Mouse (Mus musculus): ENCODE data around the gene Abcc8.
A peak's percentile ranks its signal among the peaks of the same experiment; 100 is the strongest.
"Not testable (repeated sequence)": the region's sequence is repeated elsewhere in the genome, so short reads cannot be mapped to it uniquely, and the experiment has no call there.

Abcc8 gene

DNA sequence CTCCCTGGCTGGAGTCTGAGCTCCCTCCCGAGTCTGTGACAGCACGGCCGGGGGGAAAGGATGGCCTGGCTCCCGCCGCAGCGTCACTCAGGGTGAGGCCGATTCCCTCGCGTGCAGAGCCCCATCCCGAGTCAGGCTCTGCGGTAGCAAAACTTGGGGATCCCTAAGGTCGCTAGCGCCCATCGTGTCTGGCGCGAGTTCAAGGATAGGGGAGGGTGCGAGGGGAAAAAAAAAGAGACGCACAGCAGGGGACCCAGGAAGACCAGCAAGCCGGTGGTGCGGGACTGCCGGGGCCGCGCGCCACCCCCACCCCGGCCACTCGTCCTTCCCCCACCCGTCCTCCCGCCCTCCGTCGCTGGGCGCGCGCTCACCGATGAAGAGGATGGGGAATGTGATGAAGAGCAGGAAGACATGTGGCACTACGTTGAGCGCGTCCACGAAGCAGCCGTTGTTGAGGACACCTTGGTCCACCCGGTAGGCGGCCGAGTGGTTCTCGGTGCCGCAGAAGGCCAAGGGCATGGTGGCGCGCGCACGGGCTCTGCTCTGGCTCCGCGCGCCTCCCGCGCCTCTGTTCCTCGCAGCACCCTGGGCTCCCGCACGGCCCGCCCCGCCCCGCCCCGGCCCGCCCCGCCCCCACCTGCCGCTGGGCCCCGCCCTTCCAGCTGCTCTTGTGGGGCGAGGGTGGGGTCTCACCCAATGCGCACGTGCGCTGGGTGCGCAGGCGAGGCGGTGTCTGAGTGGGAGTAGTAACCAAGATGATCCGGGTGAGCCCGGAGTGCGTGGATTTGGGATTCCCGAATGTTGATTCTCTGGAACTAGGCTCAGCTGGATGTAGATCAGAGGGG, at the start of gene Abcc8:
Gene Abcc8 (minus strand): TSS at position 603 of the 845 bp plus-strand sequence.
- no peak for DNase-seq (ENCODE audit: extremely low spot score, low read depth, low spot score)

- DNase-seq (ENCODE audit: extremely low spot score, low read depth, low spot score): no peak
These were observed 47.1 kb upstream of the Abcc8 start for GRCm38 (mm10) chr7:46226936-46227335.

DNA sequence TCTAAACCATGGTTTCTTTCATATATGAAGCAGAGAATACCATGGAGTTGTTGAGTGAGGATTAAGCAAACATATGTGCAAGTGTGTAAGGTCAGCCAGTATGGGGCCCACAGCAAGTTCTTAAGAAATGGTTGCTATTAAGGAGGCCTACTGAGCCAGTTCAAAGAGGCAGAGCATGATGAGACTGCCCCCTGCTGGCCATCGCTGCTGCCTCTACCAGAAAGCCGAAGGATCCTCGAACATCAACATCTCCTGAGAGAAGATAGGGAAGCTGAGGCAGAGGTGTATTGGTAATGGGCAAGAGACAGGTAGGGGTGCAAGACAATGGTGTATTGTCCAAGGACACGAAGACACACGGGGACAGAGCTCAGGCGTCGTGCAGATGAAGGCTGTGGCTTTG, 46.4 kb upstream of the Abcc8 start:
- no peak for DNase-seq (ENCODE audit: extremely low spot score, low read depth, low spot score)

- DNase-seq (ENCODE audit: extremely low spot score, low read depth, low spot score): no peak
These were observed 40.8 kb upstream of the Abcc8 start for GRCm38 (mm10) chr7:46220591-46221129.

DNA sequence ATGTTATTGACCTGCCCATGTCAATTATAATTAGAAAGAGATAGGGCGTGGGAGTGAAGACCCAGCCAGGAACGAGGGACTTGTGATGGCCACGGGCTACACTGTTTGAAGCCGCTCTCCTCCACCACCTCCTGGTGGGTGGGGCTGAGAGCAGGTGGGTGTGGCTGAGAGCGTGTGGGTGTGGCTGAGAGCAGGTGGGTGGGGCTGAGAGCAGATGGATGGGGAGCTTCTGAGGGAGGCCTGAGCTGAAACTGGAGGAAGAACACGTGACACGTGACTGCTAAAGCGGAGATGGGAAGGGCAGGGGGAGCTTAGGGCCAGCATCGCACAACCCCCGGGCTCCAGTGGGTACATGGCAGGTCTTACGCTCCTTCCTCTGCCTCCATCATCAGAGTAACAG, 38.6 kb upstream of the Abcc8 start:
- DNase-seq (ENCODE audit: extremely low spot score, low read depth, low spot score): no peak

DNA sequence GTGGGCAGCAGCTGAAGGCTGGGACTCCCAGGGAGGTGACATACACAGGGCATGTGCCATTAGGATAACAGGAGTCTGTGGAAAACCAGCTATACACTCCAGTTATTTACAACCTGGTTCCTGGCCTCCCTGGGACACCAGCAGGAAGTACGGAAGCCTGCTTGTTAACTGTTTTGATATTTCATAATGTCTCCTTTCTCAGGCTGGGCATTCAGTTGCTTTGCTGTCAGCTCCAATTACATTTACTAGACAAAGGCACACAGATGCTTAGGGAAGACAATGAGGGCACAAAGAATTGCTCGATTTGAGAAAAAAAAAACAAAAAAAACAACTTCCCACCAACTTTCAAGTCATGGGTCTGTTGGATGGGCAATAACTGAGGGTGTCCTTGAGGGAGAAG, 36.6 kb upstream of the Abcc8 start:
- DNase-seq (ENCODE audit: extremely low spot score, low read depth, low spot score): no peak

DNA sequence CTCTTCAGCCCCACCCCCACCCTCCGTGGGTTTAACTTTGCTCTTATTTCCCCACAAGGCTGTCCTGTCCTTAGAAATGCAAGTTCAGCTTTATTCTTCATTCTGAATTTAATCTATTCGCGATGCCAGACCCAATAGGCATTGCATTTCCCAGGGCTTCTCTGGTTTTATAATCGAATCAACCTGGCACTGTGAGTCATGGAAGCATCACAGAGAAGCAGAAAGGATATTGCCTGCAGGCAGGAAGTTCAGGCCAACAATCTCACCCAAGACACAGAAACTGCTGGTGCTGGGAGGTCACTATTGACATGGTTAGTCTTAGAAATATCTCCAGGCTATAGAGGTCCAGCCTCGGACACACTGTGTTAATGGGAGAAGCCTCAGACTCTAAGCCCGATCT, 30.4 kb upstream of the Abcc8 start:
- DNase-seq (ENCODE audit: extremely low spot score, low read depth, low spot score): no peak

- DNase-seq (ENCODE audit: extremely low spot score, low read depth, low spot score): no peak
These were observed 28.3 kb upstream of the Abcc8 start for GRCm38 (mm10) chr7:46208131-46208530.

- DNase-seq (ENCODE audit: extremely low spot score, low read depth, low spot score): no peak
These were observed 24.9 kb upstream of the Abcc8 start for GRCm38 (mm10) chr7:46204775-46205174.

GRCm38 (mm10) chr7:46204046-46204471, 24.2 kb upstream of the Abcc8 start:
- no peak for DNase-seq (ENCODE audit: extremely low spot score, low read depth, low spot score)

DNA sequence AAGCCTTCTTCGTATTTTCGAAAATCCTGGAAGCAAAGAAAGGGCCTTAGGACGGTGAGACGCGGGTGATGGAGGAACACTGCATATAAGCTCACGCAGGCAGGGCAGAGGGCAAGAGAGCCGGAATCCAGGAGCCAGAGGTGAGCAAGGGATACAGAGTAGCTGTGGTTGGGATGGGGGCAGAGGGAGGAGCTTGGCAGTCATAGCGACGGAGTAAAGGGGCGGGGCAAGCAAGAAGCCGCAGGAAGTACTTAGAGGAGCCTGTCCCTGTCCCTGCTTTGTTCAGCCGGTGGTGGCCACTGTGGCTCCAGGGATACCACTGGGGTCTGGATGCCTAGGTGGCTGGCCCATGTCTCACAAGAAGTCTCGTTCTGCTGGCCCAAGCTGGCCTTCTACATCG, 21.8 kb upstream of the Abcc8 start:
- DNase-seq (ENCODE audit: extremely low spot score, low read depth, low spot score): no peak

DNA sequence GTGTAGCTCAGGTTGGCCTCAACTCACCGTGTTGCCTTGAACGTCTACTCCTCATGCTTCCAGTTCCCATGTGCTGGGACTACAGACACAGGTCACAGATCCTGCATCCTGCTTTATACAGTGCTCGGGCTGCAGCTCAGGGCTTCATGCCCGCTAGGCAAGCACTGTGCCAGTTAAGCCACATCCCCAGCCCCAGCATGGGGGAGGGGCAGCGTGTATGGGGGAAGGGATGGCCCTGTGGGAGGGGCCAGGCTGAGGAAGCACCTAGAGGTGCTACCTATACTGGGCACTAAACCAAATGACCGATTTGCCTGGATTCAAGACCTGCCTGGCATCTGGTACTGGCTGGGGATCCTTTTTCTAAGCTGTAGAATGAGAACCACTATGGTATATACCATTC, 20.2 kb upstream of the Abcc8 start:
- DNase-seq (ENCODE audit: extremely low spot score, low read depth, low spot score): no peak

DNA sequence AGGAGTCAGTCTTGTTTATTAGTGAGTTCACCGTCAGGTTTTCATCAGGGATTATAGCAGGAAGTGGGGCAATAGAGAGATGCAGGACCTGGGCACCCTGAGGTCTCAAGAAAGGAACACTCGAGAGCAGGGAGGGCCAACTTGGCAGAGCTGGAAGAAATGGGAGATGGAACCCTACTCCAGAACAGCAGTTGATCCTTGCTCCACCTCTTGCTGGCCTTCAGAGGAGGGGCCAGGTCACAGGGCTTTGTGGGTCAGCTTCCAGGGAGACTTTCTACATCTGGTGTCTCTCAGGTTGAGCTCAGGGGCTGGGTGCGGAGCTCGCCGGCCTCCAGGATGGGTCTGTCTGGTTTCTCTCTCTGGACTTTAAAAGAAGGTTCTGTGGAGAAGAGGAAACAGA, 15.5 kb upstream of the Abcc8 start:
- no peak for DNase-seq (ENCODE audit: extremely low spot score, low read depth, low spot score)

DNA sequence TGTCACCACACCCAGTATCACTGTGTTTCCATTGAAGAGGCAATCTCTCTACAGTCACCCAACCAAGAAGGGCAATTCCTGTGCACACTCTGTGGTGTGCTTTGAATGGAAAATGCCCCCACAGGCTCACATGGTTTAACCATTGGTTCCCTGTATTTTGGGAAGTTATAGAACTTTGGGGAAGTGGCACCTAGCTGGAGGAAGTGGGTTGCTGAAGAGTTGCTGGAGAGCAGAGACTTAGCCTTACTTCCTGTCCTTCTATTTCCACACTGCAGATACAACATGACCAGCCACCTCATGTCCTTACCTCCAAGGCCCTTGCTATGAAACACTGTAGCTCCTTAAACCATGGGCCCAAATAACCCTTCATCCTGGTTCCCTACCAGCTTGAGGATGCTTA, 4.4 kb upstream of the Abcc8 start:
- DNase-seq (ENCODE audit: extremely low spot score, low read depth, low spot score): no peak

DNA sequence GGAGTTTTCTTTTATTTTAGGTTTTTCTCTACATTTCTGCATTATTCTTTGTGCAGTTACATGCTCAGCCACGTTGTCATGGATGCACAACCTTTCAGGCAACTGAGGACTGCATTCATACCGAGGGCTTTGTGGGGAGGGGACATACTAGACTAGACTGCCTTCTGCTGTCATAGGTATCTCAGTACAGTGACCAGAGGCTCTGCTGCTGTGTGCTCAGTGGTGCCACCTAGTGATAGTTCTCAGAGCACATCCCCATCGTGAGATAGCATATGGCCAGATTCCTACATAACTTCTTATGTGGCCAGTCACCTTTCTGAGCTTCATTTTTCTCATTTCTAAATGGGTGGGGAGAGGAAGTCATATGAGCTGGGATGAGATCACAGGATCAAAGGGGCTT, 1.8 kb upstream of the Abcc8 start:
- DNase-seq (ENCODE audit: extremely low spot score, low read depth, low spot score): peak; percentile 33

GRCm38 (mm10) chr7:46168980-46169379, 10.9 kb downstream of the Abcc8 start:
- not testable (repeated sequence) for DNase-seq (ENCODE audit: extremely low spot score, low read depth, low spot score)

- no peak for DNase-seq (ENCODE audit: extremely low spot score, low read depth, low spot score)
These were observed 11.4 kb downstream of the Abcc8 start for GRCm38 (mm10) chr7:46168402-46168801.

DNA sequence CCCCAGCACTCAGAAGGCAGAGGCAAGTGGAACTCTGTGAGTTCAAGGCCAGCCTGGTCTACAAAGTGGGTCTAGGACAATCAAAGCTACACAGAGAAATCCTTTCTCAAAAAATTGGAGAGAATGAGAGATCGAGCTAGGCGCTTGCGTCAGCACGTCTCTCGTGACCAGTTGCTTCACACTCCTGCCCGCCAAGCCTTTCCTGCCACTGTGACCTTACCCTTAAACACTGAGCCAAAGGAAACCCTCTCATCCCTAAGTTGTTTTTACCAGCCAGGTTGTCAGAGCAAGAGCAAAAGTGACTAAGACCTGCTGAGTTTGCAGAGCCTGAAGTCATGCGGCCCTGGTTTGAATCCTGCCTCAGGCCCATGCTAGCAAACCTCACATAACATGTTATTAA, 11.9 kb downstream of the Abcc8 start:
- DNase-seq (ENCODE audit: extremely low spot score, low read depth, low spot score): no peak

DNA sequence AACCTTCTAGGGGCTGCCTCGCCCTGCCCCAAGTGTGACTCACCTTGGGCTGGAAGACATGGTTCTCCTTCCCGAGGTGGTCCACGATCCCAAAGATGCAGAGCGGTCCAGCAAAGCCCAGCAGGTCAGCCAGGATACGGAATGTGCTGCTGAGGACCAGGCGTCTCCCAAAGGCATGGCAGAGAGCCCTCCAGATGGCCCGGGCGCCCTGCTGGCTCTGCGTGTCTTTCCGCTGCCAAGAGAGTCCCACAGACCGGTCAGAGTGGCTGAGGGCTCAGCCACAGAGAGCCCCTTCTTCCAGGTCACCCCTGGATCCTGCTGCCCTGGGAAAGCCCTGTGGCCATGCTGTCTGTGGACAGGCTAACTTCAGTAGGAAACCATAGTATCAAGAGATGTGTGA, 14.0 kb downstream of the Abcc8 start:
- no peak for DNase-seq (ENCODE audit: extremely low spot score, low read depth, low spot score)

GRCm38 (mm10) chr7:46162731-46163130, 17.1 kb downstream of the Abcc8 start:
- no peak for DNase-seq (ENCODE audit: extremely low spot score, low read depth, low spot score)

GRCm38 (mm10) chr7:46162132-46162727, 17.6 kb downstream of the Abcc8 start:
- no peak for DNase-seq (ENCODE audit: extremely low spot score, low read depth, low spot score)

GRCm38 (mm10) chr7:46161615-46162014, 18.2 kb downstream of the Abcc8 start:
- no peak for DNase-seq (ENCODE audit: extremely low spot score, low read depth, low spot score)
